Mouse (Mus musculus): ENCODE data around the gene Chrna7. TPM values are rescaled to one million over a fixed set of nuclear protein-coding genes. Genes with fewer than 3 reads are reported as not detected.
A peak's percentile ranks its signal among the peaks of the same experiment; 100 is the strongest.

Gene Chrna7
- not detected in 2 replicates for total RNA-seq (2017)

GRCm38 (mm10) chr7:63212084-63212723 lies at the start of gene Chrna7:
Gene Chrna7 (minus strand): TSS chr7:63212569.
- ATAC-seq (replicated peaks; ENCODE audit: low read depth, poor library complexity, severe bottlenecking): peak; percentile 97

- ATAC-seq (replicated peaks; ENCODE audit: low read depth, poor library complexity, severe bottlenecking): no peak
Observed at GRCm38 (mm10) chr7:63249404-63249803, 37.0 kb upstream of the Chrna7 start.

GRCm38 (mm10) chr7:63237852-63238516 lies 25.6 kb upstream of the Chrna7 start:
- no peak for ATAC-seq (replicated peaks; ENCODE audit: low read depth, poor library complexity, severe bottlenecking)

GRCm38 (mm10) chr7:63225066-63225780 lies 12.9 kb upstream of the Chrna7 start:
- no peak for ATAC-seq (replicated peaks; ENCODE audit: low read depth, poor library complexity, severe bottlenecking)

- 0 out of 2 replicates have a peak, but pooled peaks have one; percentile 34 for ATAC-seq (replicated peaks; ENCODE audit: low read depth, poor library complexity, severe bottlenecking)
Observed at GRCm38 (mm10) chr7:63211641-63212083, 707 bp downstream of the Chrna7 start.

GRCm38 (mm10) chr7:63209501-63209900 lies 2.9 kb downstream of the Chrna7 start:
- no peak for ATAC-seq (replicated peaks; ENCODE audit: low read depth, poor library complexity, severe bottlenecking)

GRCm38 (mm10) chr7:63207137-63207536 lies 5.2 kb downstream of the Chrna7 start:
- no peak for ATAC-seq (replicated peaks; ENCODE audit: low read depth, poor library complexity, severe bottlenecking)

- no peak for ATAC-seq (replicated peaks; ENCODE audit: low read depth, poor library complexity, severe bottlenecking)
Observed at GRCm38 (mm10) chr7:63195560-63195959, 16.8 kb downstream of the Chrna7 start.

- ATAC-seq (replicated peaks; ENCODE audit: low read depth, poor library complexity, severe bottlenecking): no peak
Observed at GRCm38 (mm10) chr7:63189647-63190534, 22.5 kb downstream of the Chrna7 start.

- ATAC-seq (replicated peaks; ENCODE audit: low read depth, poor library complexity, severe bottlenecking): no peak
Observed at GRCm38 (mm10) chr7:63170063-63170787, 42.1 kb downstream of the Chrna7 start.

GRCm38 (mm10) chr7:63164617-63165016 lies 47.8 kb downstream of the Chrna7 start:
- ATAC-seq (replicated peaks; ENCODE audit: low read depth, poor library complexity, severe bottlenecking): no peak

GRCm38 (mm10) chr7:63162272-63162864 lies 50.0 kb downstream of the Chrna7 start:
- no peak for ATAC-seq (replicated peaks; ENCODE audit: low read depth, poor library complexity, severe bottlenecking)

- ATAC-seq (replicated peaks; ENCODE audit: low read depth, poor library complexity, severe bottlenecking): no peak
Observed at GRCm38 (mm10) chr7:63153239-63153638, 59.1 kb downstream of the Chrna7 start.

- ATAC-seq (replicated peaks; ENCODE audit: low read depth, poor library complexity, severe bottlenecking): no peak
Observed at GRCm38 (mm10) chr7:63148740-63149139, 63.6 kb downstream of the Chrna7 start.

- ATAC-seq (replicated peaks; ENCODE audit: low read depth, poor library complexity, severe bottlenecking): no peak
Observed at GRCm38 (mm10) chr7:63148321-63148720, 64.0 kb downstream of the Chrna7 start.

- no peak for ATAC-seq (replicated peaks; ENCODE audit: low read depth, poor library complexity, severe bottlenecking)
Observed at GRCm38 (mm10) chr7:63122547-63122946, 89.8 kb downstream of the Chrna7 start.

- no peak for ATAC-seq (replicated peaks; ENCODE audit: low read depth, poor library complexity, severe bottlenecking)
Observed at GRCm38 (mm10) chr7:63113671-63114070, 98.7 kb downstream of the Chrna7 start.

GRCm38 (mm10) chr7:63113252-63113651 lies 99.1 kb downstream of the Chrna7 start:
- no peak for ATAC-seq (replicated peaks; ENCODE audit: low read depth, poor library complexity, severe bottlenecking)

GRCm38 (mm10) chr7:63109348-63109747 lies 103.0 kb downstream of the Chrna7 start:
- ATAC-seq (replicated peaks; ENCODE audit: low read depth, poor library complexity, severe bottlenecking): no peak
